Mouse (Mus musculus): Measurements from ENCODE around the gene Smad1. TPM values are rescaled to one million over a fixed set of nuclear protein-coding genes. Genes with fewer than 3 reads are reported as not detected.

Smad1 gene
- polyA plus RNA-seq, 1 experiment, result 23.8 TPM

- no peaks in the 10 kb centered on the region for H3K27me3 ChIP-seq (ENCODE audit: control insufficient read depth, insufficient read depth, low read length, poor library complexity, severe bottlenecking)
- H3K9ac ChIP-seq (ENCODE audit: low read depth, poor library complexity, severe bottlenecking), result no peak overlapping the region
- no peaks in the 10 kb centered on the region for H3K36me3 ChIP-seq (ENCODE audit: control insufficient read depth, insufficient read depth, low read length, poor library complexity, severe bottlenecking)
- no peaks in the 10 kb centered on the region for H3K9me3 ChIP-seq (replicated peaks; ENCODE audit: control insufficient read depth, insufficient read depth, low read length, poor library complexity, severe bottlenecking)
- no peak overlapping the region for H3K4me3 ChIP-seq (ENCODE audit: low read depth, low read length)
- H3K27ac ChIP-seq (ENCODE audit: insufficient read depth, low read length), result no peak overlapping the region
- no peak for TF ChIP-seq EP300 (IDR thresholded peaks at IDR 0.05; ENCODE audit: insufficient read depth, low read depth, low read length)
- TF ChIP-seq POLR2A (IDR thresholded peaks at IDR 0.05; ENCODE audit: insufficient read depth, low read length), result no peak
- no peak for TF ChIP-seq CTCF (IDR thresholded peaks at IDR 0.05; ENCODE audit: low read depth, low read length)
- no peaks in the 10 kb centered on the region for H3K4me1 ChIP-seq (ENCODE audit: control insufficient read depth, insufficient read depth, low read length)
These were observed 67.7 kb downstream of the Smad1 start for GRCm38 (mm10) chr8:79331571-79331970.

GRCm38 (mm10) chr8:79331017-79331416 lies 68.3 kb downstream of the Smad1 start:
- Histone ChIP-seq H3K27ac (ENCODE audit: insufficient read depth, low read length) (no peak overlapping the region), H3K9ac (ENCODE audit: low read depth, poor library complexity, severe bottlenecking) (no peak overlapping the region), H3K36me3 (ENCODE audit: control insufficient read depth, insufficient read depth, low read length, poor library complexity, severe bottlenecking) (no peaks in the 10 kb centered on the region), H3K4me3 (ENCODE audit: low read depth, low read length) (no peak overlapping the region), H3K27me3 (ENCODE audit: control insufficient read depth, insufficient read depth, low read length, poor library complexity, severe bottlenecking) (no peaks in the 10 kb centered on the region), H3K9me3 (replicated peaks; ENCODE audit: control insufficient read depth, insufficient read depth, low read length, poor library complexity, severe bottlenecking) (no peaks in the 10 kb centered on the region), H3K4me1 (ENCODE audit: control insufficient read depth, insufficient read depth, low read length) (no peaks in the 10 kb centered on the region)
- TF ChIP-seq CTCF (IDR thresholded peaks at IDR 0.05; ENCODE audit: low read depth, low read length) (no peak), EP300 (IDR thresholded peaks at IDR 0.05; ENCODE audit: insufficient read depth, low read depth, low read length) (no peak)

GRCm38 (mm10) chr8:79329735-79330134 lies 69.6 kb downstream of the Smad1 start:
- Histone ChIP-seq H3K36me3 (ENCODE audit: control insufficient read depth, insufficient read depth, low read length, poor library complexity, severe bottlenecking) (no peaks in the 10 kb centered on the region), H3K27me3 (ENCODE audit: control insufficient read depth, insufficient read depth, low read length, poor library complexity, severe bottlenecking) (no peaks in the 10 kb centered on the region), H3K4me1 (ENCODE audit: control insufficient read depth, insufficient read depth, low read length) (no peaks in the 10 kb centered on the region), H3K4me3 (ENCODE audit: low read depth, low read length) (no peak overlapping the region), H3K27ac (ENCODE audit: insufficient read depth, low read length) (no peak overlapping the region), H3K9ac (ENCODE audit: low read depth, poor library complexity, severe bottlenecking) (no peak overlapping the region), H3K9me3 (replicated peaks; ENCODE audit: control insufficient read depth, insufficient read depth, low read length, poor library complexity, severe bottlenecking) (no peaks in the 10 kb centered on the region)
- TF ChIP-seq CTCF (IDR thresholded peaks at IDR 0.05; ENCODE audit: low read depth, low read length) (no peak), EP300 (IDR thresholded peaks at IDR 0.05; ENCODE audit: insufficient read depth, low read depth, low read length) (no peak), POLR2A (IDR thresholded peaks at IDR 0.05; ENCODE audit: insufficient read depth, low read length) (no peak)

GRCm38 (mm10) chr8:79329182-79329581 lies 70.1 kb downstream of the Smad1 start:
- H3K9ac ChIP-seq (ENCODE audit: low read depth, poor library complexity, severe bottlenecking), result no peak overlapping the region

GRCm38 (mm10) chr8:79325510-79325909 lies 73.8 kb downstream of the Smad1 start:
- Histone ChIP-seq H3K4me1 (ENCODE audit: control insufficient read depth, insufficient read depth, low read length) (no peaks in the 10 kb centered on the region), H3K9ac (ENCODE audit: low read depth, poor library complexity, severe bottlenecking) (no peak overlapping the region), H3K9me3 (replicated peaks; ENCODE audit: control insufficient read depth, insufficient read depth, low read length, poor library complexity, severe bottlenecking) (no peaks in the 10 kb centered on the region), H3K4me3 (ENCODE audit: low read depth, low read length) (no peak overlapping the region), H3K27me3 (ENCODE audit: control insufficient read depth, insufficient read depth, low read length, poor library complexity, severe bottlenecking) (no peaks in the 10 kb centered on the region), H3K27ac (ENCODE audit: insufficient read depth, low read length) (no peak overlapping the region), H3K36me3 (ENCODE audit: control insufficient read depth, insufficient read depth, low read length, poor library complexity, severe bottlenecking) (no peaks in the 10 kb centered on the region)
- no peak for TF ChIP-seq POLR2A (IDR thresholded peaks at IDR 0.05; ENCODE audit: insufficient read depth, low read length)
- no peak for TF ChIP-seq CTCF (IDR thresholded peaks at IDR 0.05; ENCODE audit: low read depth, low read length)
- TF ChIP-seq EP300 (IDR thresholded peaks at IDR 0.05; ENCODE audit: insufficient read depth, low read depth, low read length), result no peak

More at GRCm38 (mm10) chr8:79329182-79329581, 70.1 kb downstream of the Smad1 start:
- Histone ChIP-seq H3K27me3 (ENCODE audit: control insufficient read depth, insufficient read depth, low read length, poor library complexity, severe bottlenecking) (no peaks in the 10 kb centered on the region), H3K9me3 (replicated peaks; ENCODE audit: control insufficient read depth, insufficient read depth, low read length, poor library complexity, severe bottlenecking) (no peaks in the 10 kb centered on the region), H3K4me1 (ENCODE audit: control insufficient read depth, insufficient read depth, low read length) (no peaks in the 10 kb centered on the region), H3K4me3 (ENCODE audit: low read depth, low read length) (no peak overlapping the region), H3K36me3 (ENCODE audit: control insufficient read depth, insufficient read depth, low read length, poor library complexity, severe bottlenecking) (no peaks in the 10 kb centered on the region), H3K27ac (ENCODE audit: insufficient read depth, low read length) (no peak overlapping the region)
- TF ChIP-seq CTCF (IDR thresholded peaks at IDR 0.05; ENCODE audit: low read depth, low read length) (no peak), EP300 (IDR thresholded peaks at IDR 0.05; ENCODE audit: insufficient read depth, low read depth, low read length) (no peak), POLR2A (IDR thresholded peaks at IDR 0.05; ENCODE audit: insufficient read depth, low read length) (no peak)

- no peak for TF ChIP-seq POLR2A (IDR thresholded peaks at IDR 0.05; ENCODE audit: insufficient read depth, low read length)
- TF ChIP-seq CTCF (IDR thresholded peaks at IDR 0.05; ENCODE audit: low read depth, low read length), result no peak
- TF ChIP-seq EP300 (IDR thresholded peaks at IDR 0.05; ENCODE audit: insufficient read depth, low read depth, low read length), result no peak
- Histone ChIP-seq H3K36me3 (ENCODE audit: control insufficient read depth, insufficient read depth, low read length, poor library complexity, severe bottlenecking) (no peaks in the 10 kb centered on the region), H3K27me3 (ENCODE audit: control insufficient read depth, insufficient read depth, low read length, poor library complexity, severe bottlenecking) (no peaks in the 10 kb centered on the region), H3K4me3 (ENCODE audit: low read depth, low read length) (no peak overlapping the region), H3K4me1 (ENCODE audit: control insufficient read depth, insufficient read depth, low read length) (no peaks in the 10 kb centered on the region), H3K9me3 (replicated peaks; ENCODE audit: control insufficient read depth, insufficient read depth, low read length, poor library complexity, severe bottlenecking) (no peaks in the 10 kb centered on the region), H3K27ac (ENCODE audit: insufficient read depth, low read length) (no peak overlapping the region), H3K9ac (ENCODE audit: low read depth, poor library complexity, severe bottlenecking) (no peak overlapping the region)
These were observed 74.4 kb downstream of the Smad1 start for GRCm38 (mm10) chr8:79324928-79325327.
